Mouse (Mus musculus): Measurements from ENCODE around the gene Rfc5. TPM values are rescaled to one million over a fixed set of nuclear protein-coding genes. Genes with fewer than 3 reads are reported as not detected.
"Not testable (repeated sequence)": the region's sequence is repeated elsewhere in the genome, so short reads cannot be mapped to it uniquely, and the experiment has no call there.

Gene Rfc5
- total and polyA plus RNA-seq, 3 experiments: 1.7 to 4.3 (median 3.7) TPM

DNA sequence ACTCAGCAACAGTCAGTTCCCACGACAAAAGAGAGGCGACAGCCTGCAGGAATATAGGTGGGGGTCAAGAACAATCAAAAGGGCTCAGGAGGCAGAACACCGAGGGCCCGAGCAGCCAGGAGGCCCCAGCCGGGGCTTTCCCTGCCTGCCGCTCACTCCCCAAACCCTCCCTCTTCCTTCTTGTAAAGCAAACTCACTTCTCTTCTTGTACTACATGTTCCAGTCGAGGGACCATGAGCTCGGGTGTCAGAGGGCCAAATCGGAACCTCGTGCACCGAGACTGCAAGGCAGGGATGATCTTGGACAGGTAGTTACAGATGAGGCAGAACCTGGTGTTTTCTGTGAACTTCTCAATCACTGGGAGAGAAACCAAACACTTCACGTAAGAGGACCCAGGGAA, 5.6 kb downstream of the Rfc5 start:
- no peak for DNase-seq
- H3K9ac ChIP-seq (ENCODE audit: low read depth, low read length): no peak overlapping the region
- no peak overlapping the region for H3K27ac ChIP-seq
- TF ChIP-seq POLR2A (IDR thresholded peaks at IDR 0.05; ENCODE audit: insufficient read depth, low read depth, low read length): no peak
- no peak for TF ChIP-seq EP300 (IDR thresholded peaks at IDR 0.05; ENCODE audit: insufficient read depth, low read depth, low read length)
- TF ChIP-seq CTCF (IDR thresholded peaks at IDR 0.05): no peak
- intact Hi-C loops (cut with DNase I): loop anchor here (10.0 kb wide), 1 partner anchor 268 kb away; the partner anchor contains the start of gene Suds3
- H3K36me3 ChIP-seq (ENCODE audit: control insufficient read depth, insufficient read depth, low read length): no peaks in the 10 kb centered on the region
- H3K79me2 ChIP-seq (replicated peaks; ENCODE audit: control insufficient read depth, insufficient read depth, low read length): no peaks in the 10 kb centered on the region
- WGBS: 75% methylated on average over 12 of the region's 12 CpGs
- no peak overlapping the region for H3K4me3 ChIP-seq
- no peaks in the 10 kb centered on the region for H3K4me1 ChIP-seq (ENCODE audit: control insufficient read depth, insufficient read depth, low read length)
- H3K27me3 ChIP-seq (ENCODE audit: control insufficient read depth, insufficient read depth, low read length): no peaks in the 10 kb centered on the region

DNA sequence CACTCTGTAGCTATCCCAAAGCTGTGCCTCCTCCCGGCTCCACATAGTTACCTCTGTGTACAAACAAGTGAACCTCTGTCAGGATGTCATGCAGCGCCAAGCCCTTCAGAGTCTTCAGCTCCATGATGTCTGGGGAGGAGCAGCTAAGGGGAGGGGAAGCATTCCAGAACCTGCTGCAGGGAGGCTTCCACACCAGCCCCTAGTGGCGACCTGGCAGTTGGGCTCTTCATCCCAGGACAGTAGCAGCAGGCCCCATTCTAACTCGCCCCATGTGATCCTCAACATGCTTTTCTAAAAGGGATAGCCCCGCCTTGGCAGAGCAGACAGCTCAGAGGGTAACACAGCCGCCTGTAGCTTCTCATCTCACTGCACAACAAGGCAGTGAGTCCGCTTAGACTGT, 7.1 kb downstream of the Rfc5 start:
- DNase-seq: no peak
- Histone ChIP-seq H3K27ac (no peak overlapping the region), H3K9ac (ENCODE audit: low read depth, low read length) (no peak overlapping the region), H3K4me1 (ENCODE audit: control insufficient read depth, insufficient read depth, low read length) (no peaks in the 10 kb centered on the region), H3K27me3 (ENCODE audit: control insufficient read depth, insufficient read depth, low read length) (no peaks in the 10 kb centered on the region), H3K4me3 (no peak overlapping the region), H3K36me3 (ENCODE audit: control insufficient read depth, insufficient read depth, low read length) (no peaks in the 10 kb centered on the region), H3K79me2 (replicated peaks; ENCODE audit: control insufficient read depth, insufficient read depth, low read length) (no peaks in the 10 kb centered on the region)
- WGBS: 76% methylated on average over 7 of the region's 7 CpGs
- TF ChIP-seq CTCF (IDR thresholded peaks at IDR 0.05) (peak; percentile 5; the same call in 1 of the 2 replicates), EP300 (IDR thresholded peaks at IDR 0.05; ENCODE audit: insufficient read depth, low read depth, low read length) (no peak)
- intact Hi-C loops (cut with DNase I): loop anchor here (10.0 kb wide), 1 partner anchor 267 kb away; the partner anchor contains the start of gene Suds3

DNA sequence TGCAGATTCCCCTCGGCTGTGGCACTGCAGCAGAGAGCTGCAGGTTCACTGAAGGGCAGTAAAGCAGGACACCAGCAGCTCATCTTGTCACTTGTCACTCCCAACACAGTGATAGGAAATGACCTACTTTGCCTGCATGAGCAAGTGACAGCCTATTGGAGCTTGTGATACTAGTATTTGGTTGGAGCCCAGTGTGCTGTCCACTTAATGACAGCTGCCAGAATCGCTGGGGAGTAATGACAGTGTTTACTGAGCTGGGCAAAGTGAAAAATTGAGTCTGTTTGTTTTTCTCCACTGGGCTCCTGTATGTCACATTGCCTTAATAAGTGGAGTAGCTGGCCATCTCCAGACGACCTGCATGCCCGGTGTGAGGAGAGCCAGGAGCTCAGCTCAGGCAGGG, 8.6 kb downstream of the Rfc5 start:
- no peak for TF ChIP-seq POLR2A (IDR thresholded peaks at IDR 0.05; ENCODE audit: insufficient read depth, low read depth, low read length)
- TF ChIP-seq CTCF (IDR thresholded peaks at IDR 0.05): no peak
- TF ChIP-seq EP300 (IDR thresholded peaks at IDR 0.05; ENCODE audit: insufficient read depth, low read depth, low read length): 0 out of 2 replicates have a peak, but pooled peaks have one; percentile 13
- H3K27me3 ChIP-seq (ENCODE audit: control insufficient read depth, insufficient read depth, low read length): no peaks in the 10 kb centered on the region
- H3K4me3 ChIP-seq: no peak overlapping the region
- peak in 1 of 2 experiments; percentile 35 for DNase-seq
- no peaks in the 10 kb centered on the region for H3K79me2 ChIP-seq (replicated peaks; ENCODE audit: control insufficient read depth, insufficient read depth, low read length)
- H3K9ac ChIP-seq (ENCODE audit: low read depth, low read length): no peak overlapping the region
- intact Hi-C loops (cut with DNase I): loop anchor here (10.0 kb wide), 1 partner anchor 265 kb away; the partner anchor contains the start of gene Suds3
- WGBS: 53% methylated on average over 4 of the region's 4 CpGs
- H3K36me3 ChIP-seq (ENCODE audit: control insufficient read depth, insufficient read depth, low read length): no peaks in the 10 kb centered on the region
- H3K4me1 ChIP-seq (ENCODE audit: control insufficient read depth, insufficient read depth, low read length): no peaks in the 10 kb centered on the region
- peak overlapping the region; percentile 53 for H3K27ac ChIP-seq

GRCm38 (mm10) chr5:117377731-117378130, 11.1 kb downstream of the Rfc5 start:
- DNase-seq; H3K36me3 ChIP-seq (ENCODE audit: control insufficient read depth, insufficient read depth, low read length); intact Hi-C loops (cut with DNase I); H3K9ac ChIP-seq (ENCODE audit: low read depth, low read length); H3K4me1 ChIP-seq (ENCODE audit: control insufficient read depth, insufficient read depth, low read length); H3K27me3 ChIP-seq (ENCODE audit: control insufficient read depth, insufficient read depth, low read length); H3K27ac ChIP-seq; H3K79me2 ChIP-seq (replicated peaks; ENCODE audit: control insufficient read depth, insufficient read depth, low read length); H3K4me3 ChIP-seq: not testable (repeated sequence)
- WGBS: 83% methylated on average over 14 of the region's 14 CpGs

GRCm38 (mm10) chr5:117376331-117376761, 12.5 kb downstream of the Rfc5 start:
- no peaks in the 10 kb centered on the region for H3K36me3 ChIP-seq (ENCODE audit: control insufficient read depth, insufficient read depth, low read length)
- intact Hi-C loops (cut with DNase I): no loop called here
- H3K4me3 ChIP-seq: no peak overlapping the region
- no peaks in the 10 kb centered on the region for H3K27me3 ChIP-seq (ENCODE audit: control insufficient read depth, insufficient read depth, low read length)
- 74% methylated on average over 11 of the region's 11 CpGs for WGBS
- no peak overlapping the region for H3K27ac ChIP-seq
- no peak for TF ChIP-seq EP300 (IDR thresholded peaks at IDR 0.05; ENCODE audit: insufficient read depth, low read depth, low read length)
- TF ChIP-seq POLR2A (IDR thresholded peaks at IDR 0.05; ENCODE audit: insufficient read depth, low read depth, low read length): no peak
- no peaks in the 10 kb centered on the region for H3K79me2 ChIP-seq (replicated peaks; ENCODE audit: control insufficient read depth, insufficient read depth, low read length)
- H3K9ac ChIP-seq (ENCODE audit: low read depth, low read length): no peak overlapping the region
- no peaks in the 10 kb centered on the region for H3K4me1 ChIP-seq (ENCODE audit: control insufficient read depth, insufficient read depth, low read length)
- no peak for DNase-seq

DNA sequence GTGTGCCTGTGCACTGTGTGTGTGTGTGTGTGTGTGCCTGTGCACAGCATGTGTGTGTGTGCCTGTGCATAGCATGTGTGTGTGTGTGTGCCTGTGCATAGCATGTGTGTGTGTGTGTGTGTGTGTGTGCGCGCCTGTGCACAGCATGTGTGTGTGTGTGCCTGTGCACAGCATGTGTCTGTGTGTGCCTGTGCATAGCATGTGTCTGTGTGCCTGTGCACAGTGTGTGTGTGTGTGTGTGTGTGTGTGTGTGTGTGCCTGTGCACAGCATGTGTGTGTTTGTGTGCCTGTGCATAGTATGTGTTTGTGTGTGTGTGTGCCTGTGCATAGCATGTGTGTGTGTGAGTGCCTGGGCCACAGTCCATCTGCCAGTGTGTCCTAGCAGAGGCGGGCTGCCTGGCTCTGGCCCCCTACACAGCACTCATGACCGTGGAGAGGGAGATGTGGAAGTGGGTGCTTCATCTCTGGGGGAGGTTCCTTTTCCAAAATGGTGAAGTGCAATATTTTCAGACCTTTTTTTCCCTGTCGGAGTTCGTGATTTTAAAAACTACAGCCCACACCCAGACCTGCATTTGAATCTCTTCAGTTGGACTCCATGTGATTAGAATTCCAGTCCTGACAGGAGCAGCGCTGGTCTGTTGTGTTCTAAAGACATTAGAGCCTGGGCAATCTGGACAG, 14.3 kb downstream of the Rfc5 start:
- no peak overlapping the region for H3K27ac ChIP-seq
- H3K4me1 ChIP-seq (ENCODE audit: control insufficient read depth, insufficient read depth, low read length): peaks cover 4% of the 10 kb centered on the region; the same call in 1 of the 2 replicates
- H3K9ac ChIP-seq (ENCODE audit: low read depth, low read length): no peak overlapping the region
- no peak for DNase-seq
- no peak for TF ChIP-seq EP300 (IDR thresholded peaks at IDR 0.05; ENCODE audit: insufficient read depth, low read depth, low read length)
- no peak for TF ChIP-seq CTCF (IDR thresholded peaks at IDR 0.05)
- no peak for TF ChIP-seq POLR2A (IDR thresholded peaks at IDR 0.05; ENCODE audit: insufficient read depth, low read depth, low read length)
- H3K4me3 ChIP-seq: no peak overlapping the region
- no peaks in the 10 kb centered on the region for H3K27me3 ChIP-seq (ENCODE audit: control insufficient read depth, insufficient read depth, low read length)
- no peaks in the 10 kb centered on the region for H3K79me2 ChIP-seq (replicated peaks; ENCODE audit: control insufficient read depth, insufficient read depth, low read length)
- WGBS: 83% methylated on average over 7 of the region's 7 CpGs
- intact Hi-C loops (cut with DNase I): no loop called here
- no peaks in the 10 kb centered on the region for H3K36me3 ChIP-seq (ENCODE audit: control insufficient read depth, insufficient read depth, low read length)
